Mouse (Mus musculus) urinary bladder, postnatal 4 days (tissue): ENCODE data around the gene Ank3.

Source experiments
- DNase-seq, 2 experiments: peaks; one replicate each; pipeline ENCODE4 v3.0.0; 2021 to 2022; ENCODE audit warnings: low spot score in 2 of 2

The Ank3 gene

DNA sequence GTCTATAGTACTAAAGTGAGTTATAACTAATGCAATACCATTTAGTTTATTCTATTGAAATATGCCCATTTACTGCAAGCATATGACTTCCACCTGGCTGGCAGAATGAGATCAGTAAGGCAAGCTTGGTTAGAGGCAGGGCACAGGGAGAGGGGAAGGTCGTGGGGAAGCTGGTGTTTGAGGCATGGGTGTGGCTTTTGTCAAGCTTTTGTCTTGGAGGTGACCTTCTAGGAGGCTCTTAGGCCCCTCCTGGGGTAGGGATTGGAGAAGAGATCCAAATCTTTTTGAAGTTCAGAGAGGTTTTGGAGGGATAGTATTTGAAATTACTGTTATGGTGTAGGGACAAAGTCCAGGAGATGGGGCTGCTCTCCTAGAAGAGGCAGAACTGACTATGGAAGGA lies 78.3 kb downstream of the Ank3 start:
- no peak for DNase-seq

DNA sequence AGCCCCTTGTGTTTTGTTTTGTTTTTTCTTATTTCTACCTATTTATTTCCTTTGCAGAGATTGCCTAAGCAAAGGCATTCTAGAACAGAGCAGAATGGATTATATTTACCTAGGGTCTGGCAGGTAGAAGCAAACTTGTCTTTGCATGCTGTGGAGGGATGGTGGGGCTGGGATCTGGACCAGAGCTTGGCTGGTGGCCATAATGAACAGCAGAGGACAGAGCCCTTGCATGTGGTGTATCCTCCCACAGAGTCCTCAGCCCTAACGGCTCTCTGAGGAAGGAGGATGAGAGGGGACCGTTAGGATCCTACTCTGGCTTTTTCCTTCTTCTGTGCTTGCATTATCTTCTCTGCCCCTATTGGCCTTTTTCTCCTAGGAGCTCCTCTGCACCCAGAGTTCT lies 79.1 kb downstream of the Ank3 start:
- no peak for DNase-seq

DNA sequence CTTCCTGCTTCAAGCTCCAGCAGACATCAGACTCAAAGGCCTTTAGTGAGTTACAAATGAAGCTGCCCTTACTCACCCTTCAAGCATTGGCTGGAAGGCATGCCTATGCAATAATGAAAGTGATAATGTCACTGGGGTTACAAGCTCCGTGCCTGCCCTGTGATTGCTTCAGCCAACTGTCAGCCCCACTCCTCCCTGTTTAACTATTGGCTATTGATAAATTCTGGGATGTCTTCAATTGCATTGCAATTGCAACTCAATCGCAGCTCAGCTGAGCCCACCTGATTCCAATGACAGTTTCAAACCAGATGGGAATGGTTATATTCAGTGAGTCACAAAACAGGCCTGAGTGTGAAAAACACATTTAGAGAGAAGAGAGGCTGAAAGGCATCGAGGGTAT lies 80.3 kb downstream of the Ank3 start:
- DNase-seq, result no peak

DNA sequence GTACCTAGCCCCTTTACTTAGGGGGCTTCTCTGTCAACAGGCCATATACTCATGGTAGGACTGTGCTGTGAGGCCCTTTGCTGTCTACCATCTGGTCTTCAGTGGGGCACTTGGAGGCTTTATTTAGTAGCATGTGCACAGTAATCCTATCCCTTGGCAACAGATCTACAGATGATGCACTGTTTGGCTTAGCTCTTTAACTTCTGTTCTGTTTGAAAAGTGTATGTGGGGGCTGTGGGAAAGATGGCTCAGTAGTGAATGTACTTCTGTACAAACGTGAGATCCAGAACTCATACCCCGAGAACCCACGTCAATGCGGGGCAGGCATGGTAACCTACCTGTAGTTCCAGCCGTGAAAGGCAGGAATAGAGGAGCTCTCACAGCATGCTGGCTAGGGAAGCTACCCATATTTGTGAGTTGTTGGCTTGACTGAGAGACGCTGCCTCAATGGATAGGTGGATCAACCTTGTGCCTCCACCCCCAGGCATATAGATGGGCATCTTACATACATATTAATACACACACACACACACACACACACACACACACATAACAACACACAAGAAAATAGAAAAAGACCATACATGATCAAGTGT lies 86.7 kb downstream of the Ank3 start:
- DNase-seq, result no peak

DNA sequence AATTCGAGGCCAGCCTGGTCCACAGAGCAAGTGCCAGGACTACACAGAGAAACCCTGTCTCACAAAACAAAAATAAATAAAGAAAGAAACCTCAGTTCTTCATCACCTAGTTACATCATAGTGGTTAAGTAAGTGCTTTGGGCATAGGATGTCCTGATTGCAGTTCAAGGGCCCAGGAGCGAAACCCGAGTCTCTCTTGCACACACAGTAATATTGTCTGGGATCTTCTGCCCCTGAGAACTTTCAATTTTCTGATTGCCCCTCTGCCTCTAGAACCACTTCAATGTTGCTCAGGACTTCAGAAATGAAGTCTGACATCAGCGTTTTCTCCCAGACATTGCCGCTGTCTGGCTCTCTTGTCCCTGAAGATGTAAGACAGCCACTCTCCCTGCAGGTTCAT lies 91.6 kb downstream of the Ank3 start:
- no peak for DNase-seq

DNA sequence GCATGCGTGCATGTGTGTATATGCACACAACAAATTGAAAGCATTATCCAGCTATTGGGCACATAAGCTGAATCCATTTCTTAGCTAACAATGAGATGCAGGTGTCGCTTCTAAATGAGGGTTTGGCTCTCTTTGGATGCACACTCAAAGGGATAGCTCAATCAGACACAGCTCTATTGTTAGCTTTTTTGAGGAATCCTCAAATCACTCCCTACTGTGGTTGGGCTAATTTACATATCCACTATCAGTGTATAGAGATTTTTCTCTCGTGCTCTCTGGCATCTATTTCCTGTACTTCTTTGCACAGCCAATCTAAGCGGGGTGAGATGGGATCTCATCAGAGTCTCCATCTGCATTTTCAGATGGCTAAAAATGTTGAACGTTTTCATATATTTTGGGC lies 93.4 kb downstream of the Ank3 start:
- DNase-seq, result no peak

DNA sequence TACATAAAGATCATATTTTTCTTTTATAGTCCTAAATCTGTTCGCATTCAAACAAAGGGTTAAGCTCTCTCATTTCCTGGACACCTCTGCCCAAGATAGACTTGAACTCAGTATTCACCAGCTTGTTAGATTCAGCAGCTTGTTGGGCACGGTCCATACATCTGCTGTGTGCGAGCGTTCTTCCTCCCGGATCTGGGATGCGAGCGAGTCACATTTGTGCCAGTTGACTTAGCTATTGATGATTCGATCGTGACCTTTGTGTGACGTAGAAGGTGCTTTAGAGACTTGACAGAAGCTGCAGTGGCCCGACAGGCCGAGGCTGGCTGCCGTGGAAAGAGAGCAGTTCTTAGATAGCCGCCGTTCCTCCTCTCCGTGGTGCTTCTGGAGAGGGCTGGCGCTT lies 98.8 kb downstream of the Ank3 start:
- no peak for DNase-seq

DNA sequence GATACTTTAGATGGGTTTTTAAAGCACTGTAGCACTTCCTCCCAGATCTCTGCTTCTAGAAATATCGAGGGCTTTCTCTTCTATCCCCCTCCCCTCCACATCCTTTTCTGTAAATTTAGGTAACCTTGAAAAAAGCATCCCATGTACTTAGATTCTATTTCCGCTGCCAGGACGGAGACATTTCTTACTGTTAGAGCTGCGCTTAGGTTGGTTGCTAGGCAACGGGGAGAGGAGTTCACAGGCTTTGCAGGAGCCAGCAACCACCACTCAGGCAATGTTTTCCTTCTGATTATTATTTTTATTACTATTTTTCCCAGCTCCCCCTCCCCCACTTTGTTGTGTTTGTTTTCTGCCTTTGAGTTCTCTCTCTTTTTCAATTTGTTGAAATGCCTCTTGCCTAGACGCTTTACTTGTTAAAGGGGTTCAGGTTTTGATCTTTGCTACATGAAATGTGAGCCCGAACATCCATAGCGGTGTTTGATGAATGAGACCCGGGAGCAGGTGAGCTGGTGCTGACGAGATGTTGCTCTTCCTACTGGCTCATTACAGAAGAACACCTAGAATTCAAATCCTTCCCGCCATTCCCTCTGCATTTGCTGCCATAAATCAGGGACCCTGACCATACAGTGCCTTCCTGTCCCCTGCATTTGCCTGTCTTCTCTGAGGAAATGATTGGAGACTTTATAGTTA lies 101.7 kb downstream of the Ank3 start:
- no peak for DNase-seq

DNA sequence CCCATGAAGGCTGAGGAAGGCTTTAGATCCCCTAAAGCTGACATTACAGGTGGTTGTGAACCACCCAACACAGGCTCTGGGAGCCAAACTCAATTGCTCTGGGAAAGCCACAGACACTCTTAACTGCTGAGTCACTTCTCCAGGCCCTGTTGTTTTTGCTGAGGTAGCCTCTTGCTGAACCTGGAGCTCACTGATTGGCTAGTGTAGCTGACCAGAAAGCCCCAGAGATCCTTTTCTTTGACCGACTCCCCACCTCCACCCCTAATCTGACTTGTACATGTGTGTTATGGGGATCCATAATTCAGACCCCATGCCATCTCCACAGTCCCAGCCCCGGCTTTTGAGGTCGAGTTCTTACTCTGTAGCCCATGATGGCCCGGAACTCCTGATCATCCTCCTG lies 105.2 kb downstream of the Ank3 start:
- no peak for DNase-seq

DNA sequence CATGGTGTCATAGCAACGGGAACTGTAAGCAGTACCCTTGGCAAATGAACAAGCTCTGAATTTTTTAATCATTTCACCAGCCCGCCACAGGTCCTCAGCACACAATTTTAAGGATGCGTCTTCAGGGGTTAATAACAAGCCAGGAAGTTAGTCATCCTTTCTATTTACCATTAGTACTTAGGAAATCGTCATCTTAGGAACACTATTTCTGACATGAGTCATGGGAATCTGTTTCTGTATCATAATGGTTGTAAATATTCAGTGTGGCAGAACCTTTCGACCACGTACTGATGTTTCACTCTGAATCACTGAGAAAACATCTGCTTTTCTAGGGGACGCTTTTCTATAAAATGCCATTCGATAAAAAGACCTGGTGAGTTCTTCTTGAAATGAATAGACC lies 109.1 kb downstream of the Ank3 start:
- DNase-seq, result no peak

DNA sequence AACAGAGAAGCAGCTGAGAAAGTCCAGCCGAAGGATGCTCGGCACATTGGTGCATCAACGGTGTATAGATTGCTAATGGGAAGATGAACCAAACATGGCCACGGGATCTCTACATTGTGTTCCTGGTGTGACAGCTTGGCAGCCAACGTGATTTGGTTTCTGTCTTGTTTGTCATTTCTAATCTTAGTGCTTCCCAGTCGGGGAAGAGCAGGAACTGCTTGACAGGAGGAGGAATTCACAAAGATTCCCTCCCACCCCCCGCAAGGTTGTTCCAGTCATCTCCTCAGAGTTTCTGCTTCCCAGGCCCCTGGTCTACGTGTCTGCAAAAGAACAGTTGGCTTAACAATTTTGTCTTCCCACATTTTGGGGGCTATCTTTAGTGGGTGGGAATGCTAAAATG lies 111.8 kb downstream of the Ank3 start:
- DNase-seq, result no peak

DNA sequence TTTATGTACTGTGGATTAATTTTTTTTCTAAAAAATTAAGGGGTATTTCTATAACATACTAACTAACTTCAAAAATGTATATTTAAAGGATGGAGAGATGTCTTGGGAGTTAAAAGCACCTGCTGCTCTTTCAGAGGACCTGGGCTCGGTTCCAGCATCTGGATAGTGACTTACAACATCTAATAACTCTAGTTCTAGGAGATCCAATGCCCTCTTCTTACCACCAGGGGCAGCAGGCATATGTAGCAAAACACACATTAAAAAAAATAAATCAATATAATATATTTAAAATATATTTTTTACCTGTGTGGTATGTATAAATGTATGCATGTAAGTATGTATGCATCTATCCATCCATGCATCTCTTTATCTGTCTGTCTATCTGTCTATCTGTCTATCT lies 112.7 kb downstream of the Ank3 start:
- DNase-seq, result no peak

DNA sequence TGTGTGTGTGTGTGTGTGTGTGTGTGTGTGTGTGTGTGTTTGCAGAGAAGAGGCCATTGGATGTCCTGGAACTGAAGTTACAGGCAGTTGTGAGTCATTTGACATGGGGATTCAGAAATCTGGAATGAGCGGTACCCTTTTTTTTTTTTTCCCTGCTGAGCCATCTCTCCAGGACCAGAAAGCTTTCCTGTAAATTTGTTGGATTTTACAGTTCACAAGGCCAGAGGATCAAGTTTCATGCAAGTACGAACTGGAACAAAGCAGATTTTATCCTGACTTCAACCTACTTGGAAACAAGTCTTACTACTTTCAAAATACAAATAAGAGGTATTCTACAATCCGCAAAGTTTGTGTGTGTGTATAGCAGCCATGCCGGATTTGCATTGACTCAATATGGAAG lies 123.4 kb downstream of the Ank3 start:
- no peak for DNase-seq

DNA sequence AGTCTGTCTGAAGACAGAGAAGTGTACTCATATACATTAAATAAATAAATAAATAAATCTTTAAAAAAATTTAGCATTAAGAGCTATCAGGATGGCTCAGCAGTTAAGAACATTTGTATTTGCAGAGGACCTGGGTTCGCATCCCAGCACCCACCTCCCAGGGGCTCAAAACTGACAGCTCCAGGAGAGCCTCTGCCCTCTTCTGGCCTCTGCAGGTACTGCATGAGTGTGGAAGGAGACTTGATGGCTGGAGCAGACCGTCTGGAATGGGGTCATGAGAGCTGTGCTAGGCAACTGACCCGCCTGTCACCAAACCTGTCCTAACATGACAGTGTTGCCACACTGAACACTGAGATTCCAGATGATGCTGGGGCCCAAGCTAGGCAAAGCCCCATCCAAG lies 124.6 kb downstream of the Ank3 start:
- DNase-seq, result no peak

DNA sequence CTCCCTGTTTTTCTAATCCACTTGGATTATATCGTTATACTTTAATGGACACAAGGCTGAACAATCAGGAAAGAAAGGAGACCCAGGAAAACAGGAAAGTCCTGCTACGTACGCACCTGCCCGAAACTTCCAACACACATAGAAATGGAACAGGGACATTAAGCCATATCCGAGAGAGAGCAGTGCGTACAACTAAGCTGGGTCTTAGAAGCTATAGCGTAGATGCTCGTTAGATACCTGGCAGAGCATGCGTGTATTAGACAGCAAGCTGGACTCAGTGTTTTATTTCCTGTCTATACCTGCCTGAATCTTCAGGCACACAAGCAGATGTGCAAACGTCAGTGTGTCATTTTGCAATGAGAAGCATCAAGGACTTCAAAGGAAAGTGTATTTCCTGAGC lies 128.7 kb downstream of the Ank3 start:
- DNase-seq, result no peak

DNA sequence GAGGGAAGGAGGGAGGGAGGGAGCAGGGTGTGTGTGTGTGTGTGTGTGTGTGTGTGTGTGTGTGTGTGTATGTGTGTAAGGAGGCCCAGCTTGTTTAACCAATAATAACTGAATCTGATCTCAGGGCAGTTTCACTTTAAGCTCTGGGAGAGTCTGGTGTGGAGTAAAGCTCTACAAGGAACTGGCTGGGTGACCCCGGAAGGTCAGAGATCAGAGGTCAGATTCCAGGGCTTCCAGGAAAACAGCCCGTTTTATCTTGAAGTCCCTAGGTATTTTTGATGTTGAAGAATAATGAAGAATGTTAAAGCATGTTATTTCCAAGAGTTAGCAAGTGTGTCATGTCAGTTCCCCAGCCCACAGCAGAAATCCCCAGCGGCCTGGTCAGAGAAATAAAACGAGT lies 130.2 kb downstream of the Ank3 start:
- no peak for DNase-seq

DNA sequence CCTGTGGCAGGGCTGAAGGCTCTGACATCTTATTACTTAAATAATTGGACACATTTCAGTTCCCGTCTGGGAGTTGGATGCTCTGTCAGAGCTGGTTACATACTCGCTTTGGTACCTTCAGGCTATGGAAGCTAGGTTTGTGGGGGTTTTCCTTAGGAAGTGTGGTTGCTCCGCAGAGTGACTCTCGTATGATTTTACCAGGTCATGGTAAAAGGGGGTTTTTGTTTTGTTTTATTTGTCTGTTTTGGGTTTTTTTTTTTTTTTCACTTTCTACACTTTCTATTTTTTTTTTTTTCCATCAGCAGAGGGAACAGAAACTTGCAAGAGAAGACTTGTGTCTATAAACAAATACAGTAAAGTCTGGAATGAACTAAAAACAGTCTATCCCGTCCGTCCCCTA lies 131.8 kb downstream of the Ank3 start:
- no peak for DNase-seq

DNA sequence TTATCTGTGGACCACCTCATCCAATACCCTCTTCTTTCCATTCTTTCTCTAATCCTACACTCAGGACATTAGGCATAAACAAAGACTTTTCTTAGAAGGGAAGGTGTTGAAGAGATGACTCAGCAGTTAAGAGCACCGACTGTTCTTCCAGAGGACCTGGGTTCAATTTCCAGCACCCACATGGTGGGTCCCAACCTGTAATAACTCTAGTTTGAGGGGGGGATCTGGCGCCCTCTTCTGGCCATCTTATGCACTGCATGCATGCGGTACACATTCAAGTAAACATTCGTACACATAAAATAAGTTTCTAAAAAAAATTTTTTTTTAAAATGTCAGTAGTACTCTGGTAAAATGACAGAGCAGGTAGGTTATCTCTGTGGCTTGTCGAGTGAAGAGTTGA lies 133.0 kb downstream of the Ank3 start:
- DNase-seq, result no peak

DNA sequence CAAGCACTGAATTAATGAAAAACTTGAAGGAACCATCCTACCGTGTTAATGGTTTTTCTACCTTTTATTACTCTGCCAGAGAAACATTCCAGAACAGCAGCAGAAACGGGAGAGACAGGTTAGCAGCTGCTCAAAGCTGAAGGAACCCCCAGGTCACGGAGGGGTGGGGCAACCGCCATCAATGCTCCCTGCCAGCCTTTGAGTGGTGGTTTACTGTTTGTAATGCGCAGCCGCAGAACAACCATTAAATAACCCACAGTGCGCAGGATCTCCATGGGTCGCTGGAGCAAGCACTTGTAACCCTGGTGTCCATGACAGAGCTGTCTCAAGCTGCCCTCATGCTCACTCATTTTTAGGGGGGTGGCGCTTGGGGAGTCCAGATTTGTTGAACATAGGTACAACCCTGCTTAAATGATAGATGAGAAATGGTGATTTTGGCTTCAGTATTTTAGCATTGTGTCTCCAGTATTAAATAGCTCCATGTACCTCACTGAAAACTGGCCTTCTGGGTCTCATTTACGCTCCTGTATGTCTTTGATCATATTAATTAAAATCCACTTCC lies 133.7 kb downstream of the Ank3 start:
- DNase-seq, result no peak

DNA sequence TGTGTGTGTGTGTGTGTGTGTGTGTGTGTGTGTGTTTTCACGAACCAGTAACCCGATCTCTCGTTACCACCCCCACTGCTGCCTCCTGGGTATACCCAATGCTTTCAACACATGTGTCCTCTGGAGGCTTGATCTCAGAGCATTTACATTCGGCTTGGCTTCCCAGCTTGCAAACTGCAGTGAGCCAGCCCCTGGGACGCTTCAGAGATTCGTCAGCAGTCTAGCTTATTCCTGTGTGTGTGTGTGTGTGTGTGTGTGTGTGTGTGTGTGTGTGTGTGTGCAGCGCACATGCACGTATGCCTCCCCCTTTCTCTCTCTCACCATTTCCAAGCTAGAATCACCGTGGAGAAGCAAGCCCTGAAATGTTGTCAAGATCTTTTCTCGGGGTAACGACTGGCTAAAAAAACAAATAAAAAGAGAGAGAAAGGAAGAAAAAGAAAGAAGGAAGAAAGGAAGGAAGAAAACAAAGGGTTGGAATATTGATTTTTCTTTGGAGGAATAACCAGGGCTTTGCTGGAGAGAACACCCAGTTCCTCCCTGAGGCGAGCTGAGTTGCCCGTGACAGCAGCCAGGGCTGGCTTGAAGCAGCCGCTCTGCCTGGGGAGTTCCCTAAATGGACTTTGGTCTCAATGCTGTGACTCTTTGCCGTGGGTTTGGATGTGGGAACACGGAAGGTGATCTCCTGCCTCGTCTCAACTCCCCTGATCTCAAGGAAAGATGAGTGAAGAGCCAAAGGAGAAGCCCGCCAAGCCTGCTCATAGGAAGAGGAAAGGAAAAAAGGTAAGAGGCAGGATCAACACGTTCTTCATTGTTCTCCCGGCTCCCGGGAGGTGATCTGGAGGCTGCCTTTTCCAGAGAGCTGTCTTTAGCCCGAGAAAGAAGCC lies 135.2 kb downstream of the Ank3 start:
- DNase-seq, result peak in 1 of 2 experiments; percentile 31

DNA sequence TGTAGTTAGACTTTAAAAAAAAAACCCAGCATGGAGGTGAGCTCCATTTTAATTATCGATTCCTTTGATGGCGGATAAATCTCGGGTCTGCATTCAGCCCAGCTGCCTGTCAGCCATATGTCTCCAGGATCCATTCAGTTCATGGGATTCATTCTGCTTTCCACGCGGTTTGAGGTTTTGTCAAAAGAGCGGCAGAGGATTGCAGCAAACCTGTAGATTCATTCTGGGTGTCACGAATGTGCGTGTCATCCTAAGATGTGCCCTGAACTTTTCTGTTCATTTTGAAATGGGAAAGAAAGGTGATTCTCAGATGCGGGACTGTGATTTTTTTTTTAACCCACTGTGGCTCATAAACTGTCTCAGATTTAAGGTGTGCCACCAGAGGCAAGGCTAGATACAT lies 136.1 kb downstream of the Ank3 start:
- no peak for DNase-seq

DNA sequence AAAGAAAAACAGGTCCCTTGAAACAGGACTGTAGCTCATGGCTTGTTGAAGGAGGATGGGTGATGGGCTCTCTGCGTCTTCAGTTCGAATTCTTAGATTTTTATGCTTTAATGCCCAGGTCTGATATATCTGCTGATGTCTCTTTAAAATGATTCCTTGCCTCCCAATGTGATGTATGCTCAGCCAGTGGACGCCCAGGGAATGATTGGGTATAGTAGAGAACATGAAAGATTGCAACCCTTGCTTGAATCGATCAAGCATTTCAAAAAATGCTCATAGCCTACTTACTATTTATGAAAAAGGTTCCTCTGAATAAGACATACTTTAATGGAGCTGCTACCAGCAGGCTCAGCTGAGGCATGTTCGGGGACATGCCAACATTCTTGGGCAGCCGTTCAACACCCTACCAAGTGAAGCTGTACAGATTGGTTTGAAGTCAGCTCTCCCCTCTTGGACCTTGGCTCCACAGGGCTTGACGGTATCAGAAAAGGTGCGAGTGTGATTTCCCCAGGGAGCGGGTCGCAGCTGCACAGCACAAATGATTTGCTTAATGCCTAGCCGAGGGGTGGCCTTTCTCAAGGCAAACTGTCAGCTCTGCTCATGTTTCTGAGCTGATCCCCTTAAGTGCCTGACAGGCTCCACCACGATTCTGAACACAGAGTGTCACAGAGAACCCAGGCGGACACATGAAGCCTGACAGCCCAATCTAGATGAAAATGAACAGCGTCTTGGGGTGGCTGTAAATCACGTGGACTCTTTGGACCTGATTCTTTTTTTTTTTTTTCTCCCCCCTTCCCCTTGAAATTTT lies 136.8 kb downstream of the Ank3 start:
- no peak for DNase-seq
